ENCODE assay signal across 21 mouse cellular contexts in genomic region chr15:25495926-25496644, GRCm38 (mm10).
DNase-seq lines count a peak whose midpoint lies in the region; ATAC-seq and TF ChIP-seq lines count a peak whose summit lies in the region.
"Had no signal": no experiment of that assay in that cellular context is flagged by ENCODE, and none has a peak within 500 bp of the region (broad histone marks: within the 10 kb centered on the region; RNA-seq: fewer than 3 reads in every experiment).

No protein-coding gene starts in this region.

- H3K27ac ChIP-seq in intestine, postnatal 0 days (ENCODE audit: low read depth, low read length) = no peak overlapping the region
- H3K27ac ChIP-seq in intestine, embryonic 16.5 days (ENCODE audit: low read length) = no peak overlapping the region
- H3K27ac ChIP-seq in lung, embryonic 14.5 days (ENCODE audit: low read depth) = no peak overlapping the region
- H3K27ac ChIP-seq in liver, embryonic 13.5 days = no peak overlapping the region
- H3K27ac ChIP-seq: embryonic facial prominence, embryonic 13.5 days; forebrain, embryonic 15.5 days; hindbrain, embryonic 14.5 days; lung, embryonic 15.5 days; neural tube, embryonic 13.5 days; stomach, postnatal 0 days had no signal

- TF ChIP-seq CTCF in intestine, postnatal 0 days (IDR thresholded peaks at IDR 0.05; ENCODE audit: low read depth) = peak; percentile 28
- 0 out of 2 replicates have a peak, but pooled peaks have one; percentile 30 for TF ChIP-seq CTCF in lung, embryonic 14.5 days (IDR thresholded peaks at IDR 0.05; ENCODE audit: low read depth)

- H3K4me3 ChIP-seq in intestine, postnatal 0 days (ENCODE audit: low read depth, low read length) = no peak overlapping the region
- H3K4me3 ChIP-seq in intestine, embryonic 16.5 days (ENCODE audit: low read length) = no peak overlapping the region
- no peak overlapping the region for H3K4me3 ChIP-seq in lung, embryonic 14.5 days (ENCODE audit: low read depth, low read length)
- no peak overlapping the region for H3K4me3 ChIP-seq in liver, embryonic 13.5 days (replicated peaks)
- H3K4me3 ChIP-seq: embryonic facial prominence, embryonic 13.5 days; forebrain, embryonic 15.5 days; lung, embryonic 15.5 days; neural tube, embryonic 13.5 days had no signal

- DNase-seq in lung, embryonic 14.5 days = no peak
- DNase-seq in lung, adult 18-20 months = no peak
- DNase-seq in liver, embryonic 13.5 days = no peak
- no peak for DNase-seq in layer of hippocampus, adult 18-20 months (ENCODE audit: low spot score in 2 of 2)
- DNase-seq in frontal cortex, postnatal 14 days (ENCODE audit: low spot score in 2 of 2) = no peak
- DNase-seq: adrenal gland, postnatal 10 days; cerebellum, adult 9-11 months; gastrocnemius, postnatal 25 days; kidney, postnatal 25 days; midbrain, embryonic 14.5 days; right cerebral cortex, adult 18-20 months had no signal

- no peaks in the 10 kb centered on the region for H3K27me3 ChIP-seq in intestine, postnatal 0 days (replicated peaks; ENCODE audit: control insufficient read depth, insufficient read depth, low read length)
- no peaks in the 10 kb centered on the region for H3K27me3 ChIP-seq in intestine, embryonic 16.5 days (replicated peaks; ENCODE audit: control insufficient read depth, insufficient read depth, low read length)
- H3K27me3 ChIP-seq in lung, embryonic 14.5 days (ENCODE audit: insufficient read depth, low read length) = no peaks in the 10 kb centered on the region
- no peaks in the 10 kb centered on the region for H3K27me3 ChIP-seq in liver, embryonic 13.5 days
- H3K27me3 ChIP-seq: embryonic facial prominence, embryonic 13.5 days; lung, embryonic 15.5 days; neural tube, embryonic 13.5 days had no signal

- WGBS in intestine, postnatal 0 days = 48% methylated on average over 7 of the region's 7 CpGs
- 48% methylated on average over 7 of the region's 7 CpGs for WGBS in intestine, embryonic 16.5 days
- WGBS in lung, embryonic 14.5 days = 39% methylated on average over 7 of the region's 7 CpGs
- 15% methylated on average over 7 of the region's 7 CpGs for WGBS in liver, embryonic 13.5 days (ENCODE audit: insufficient replicate concordance)

- H3K4me1 ChIP-seq in intestine, postnatal 0 days (replicated peaks; ENCODE audit: control insufficient read depth, insufficient read depth, low read length) = no peaks in the 10 kb centered on the region
- no peaks in the 10 kb centered on the region for H3K4me1 ChIP-seq in intestine, embryonic 16.5 days (ENCODE audit: control insufficient read depth, insufficient read depth, low read length)
- no peaks in the 10 kb centered on the region for H3K4me1 ChIP-seq in lung, embryonic 14.5 days (ENCODE audit: insufficient read depth)
- H3K4me1 ChIP-seq in liver, embryonic 13.5 days (replicated peaks) = 0 out of 2 replicates have a peak, but pooled peaks cover 2% of the 10 kb centered on the region

- H3K4me2 ChIP-seq in intestine, postnatal 0 days (replicated peaks; ENCODE audit: low read depth) = no peak overlapping the region
- no peak overlapping the region for H3K4me2 ChIP-seq in intestine, embryonic 16.5 days (ENCODE audit: low read depth, low read length)
- no peak overlapping the region for H3K4me2 ChIP-seq in lung, embryonic 14.5 days
- H3K4me2 ChIP-seq in liver, embryonic 13.5 days = no peak overlapping the region
- H3K4me2 ChIP-seq: embryonic facial prominence, embryonic 13.5 days; forebrain, embryonic 15.5 days; hindbrain, embryonic 14.5 days; lung, embryonic 15.5 days; neural tube, embryonic 13.5 days had no signal

- no peak overlapping the region for H3K9ac ChIP-seq in intestine, postnatal 0 days (ENCODE audit: low read depth, low read length)
- H3K9ac ChIP-seq in intestine, embryonic 16.5 days (ENCODE audit: low read depth, low read length) = no peak overlapping the region
- H3K9ac ChIP-seq in lung, embryonic 14.5 days = no peak overlapping the region
- no peak overlapping the region for H3K9ac ChIP-seq in liver, embryonic 13.5 days
- H3K9ac ChIP-seq: embryonic facial prominence, embryonic 13.5 days; forebrain, embryonic 15.5 days; hindbrain, embryonic 14.5 days; lung, embryonic 15.5 days; neural tube, embryonic 13.5 days had no signal

- H3K36me3 ChIP-seq in intestine, postnatal 0 days (ENCODE audit: control insufficient read depth, insufficient read depth) = no peaks in the 10 kb centered on the region
- no peaks in the 10 kb centered on the region for H3K36me3 ChIP-seq in intestine, embryonic 16.5 days (ENCODE audit: control insufficient read depth, insufficient read depth, low read length)
- no peaks in the 10 kb centered on the region for H3K36me3 ChIP-seq in lung, embryonic 14.5 days (ENCODE audit: insufficient read depth)
- no peaks in the 10 kb centered on the region for H3K36me3 ChIP-seq in liver, embryonic 13.5 days
- H3K36me3 ChIP-seq: embryonic facial prominence, embryonic 13.5 days; forebrain, embryonic 15.5 days; lung, embryonic 15.5 days; neural tube, embryonic 13.5 days had no signal

- H3K9me3 ChIP-seq in intestine, postnatal 0 days (ENCODE audit: control insufficient read depth) = no peaks in the 10 kb centered on the region
- no peaks in the 10 kb centered on the region for H3K9me3 ChIP-seq in intestine, embryonic 16.5 days (ENCODE audit: control insufficient read depth, low read length)
- H3K9me3 ChIP-seq in lung, embryonic 14.5 days (ENCODE audit: low read depth, low read length) = no peaks in the 10 kb centered on the region
- H3K9me3 ChIP-seq in liver, embryonic 13.5 days (replicated peaks) = no peaks in the 10 kb centered on the region
- H3K9me3 ChIP-seq: embryonic facial prominence, embryonic 13.5 days; forebrain, embryonic 15.5 days; lung, embryonic 15.5 days; neural tube, embryonic 13.5 days had no signal

- no peak for ATAC-seq in intestine, postnatal 0 days
- no peak for ATAC-seq in intestine, embryonic 16.5 days
- ATAC-seq in lung, embryonic 14.5 days (ENCODE audit: insufficient read depth) = 0 out of 2 replicates have a peak, but pooled peaks have one; percentile 31
- ATAC-seq in liver, embryonic 13.5 days (ENCODE audit: low read depth) = peak; percentile 51; the same call in 1 of the 2 replicates
- ATAC-seq: activated CD4-positive, CD25-positive, alpha-beta regulatory T cell, adult 4 months; CD4-positive, CD25-positive, alpha-beta regulatory T cell, adult 4 months; forebrain, embryonic 15.5 days had no signal

Comparison
In these comparisons a context has a peak if more than half of its experiments do, and no peak if none do; other contexts are left out.
1. ATAC-seq: peak in lung, embryonic 14.5 days (single experiment) and liver, embryonic 13.5 days (single experiment); none in intestine, postnatal 0 days (single experiment) and intestine, embryonic 16.5 days (single experiment).